Mouse (Mus musculus) megakaryocyte, embryonic 14.5 days (primary cell): ENCODE measurements at regions not wholly inside any gene's neighbourhood (a gene's known extent, or its start where the extent isn't known, plus 50 kb on each side); places are given as distances from the start of the nearest gene placed in this dataset.

Experiments used
- FLI1 ChIP-seq: IDR thresholded peaks from 2 replicates; pipeline ENCODE4 v1.6.1; 2012; ENCODE audit warnings: low read length, inconsistent platforms, mixed read lengths
- GATA1 ChIP-seq: IDR thresholded peaks from 3 replicates; pipeline ENCODE4 v1.6.1; 2012; ENCODE audit warnings: mixed read lengths, low read length, inconsistent platforms, borderline replicate concordance

GRCm38 (mm10) chr7:64061170-64061569 lies 92.5 kb upstream of the Trpm1 start:
- TF ChIP-seq GATA1 (no peak), FLI1 (no peak)
